Mouse (Mus musculus): ENCODE measurements around the gene Galnt9. TPM values are rescaled to one million over a fixed set of nuclear protein-coding genes. Genes with fewer than 3 reads are reported as not detected.

The Galnt9 gene
- polyA plus RNA-seq, 1 experiment, result 0.46 TPM

DNA sequence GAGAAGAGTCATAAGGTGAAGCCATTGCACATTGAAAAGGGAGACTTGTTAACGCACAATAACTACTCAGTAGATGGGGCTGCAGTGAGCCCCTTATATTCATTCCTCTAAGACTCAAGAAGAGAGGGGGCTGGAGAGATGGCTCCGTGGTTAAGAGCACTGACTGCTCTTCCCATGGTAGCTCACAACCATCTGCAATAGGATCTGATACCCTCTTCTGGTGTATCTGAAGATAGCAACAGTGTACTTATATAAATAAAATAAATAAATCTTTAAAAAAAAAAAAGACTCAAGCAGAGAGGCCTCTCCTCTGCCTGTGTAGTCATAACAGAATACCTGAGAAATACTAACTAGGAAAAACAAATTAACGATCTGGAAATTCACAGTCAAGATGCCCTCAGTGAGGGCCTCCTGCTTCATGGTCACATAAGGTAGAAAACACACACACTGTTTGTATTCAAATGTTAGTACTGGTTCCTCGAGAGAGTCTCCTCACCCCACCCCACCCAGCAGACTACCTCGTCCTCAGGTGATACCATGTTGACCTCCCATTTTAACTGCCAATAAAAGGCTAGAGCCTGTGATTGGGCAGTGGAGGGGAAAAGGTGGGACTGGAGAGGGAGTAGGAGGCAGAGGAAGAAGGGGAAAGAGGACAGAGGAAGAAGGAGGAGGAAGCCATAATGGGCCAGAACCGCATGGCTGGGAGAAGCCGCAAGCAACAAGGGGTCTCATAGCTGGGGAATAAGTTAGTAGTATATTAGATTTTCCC, 94.3 kb downstream of the Galnt9 start:
- no peak overlapping the region for H3K27ac ChIP-seq (ENCODE audit: insufficient read depth, low read length)
- no peak for TF ChIP-seq POLR2A (IDR thresholded peaks at IDR 0.05; ENCODE audit: low read depth, low read length)
- no peak for TF ChIP-seq CTCF (IDR thresholded peaks at IDR 0.05; ENCODE audit: borderline replicate concordance, insufficient read depth, low read length)
- no peak overlapping the region for H3K4me3 ChIP-seq (ENCODE audit: insufficient read depth, low read length)
- H3K4me1 ChIP-seq (ENCODE audit: control insufficient read depth, insufficient read depth, low read length), result no peaks in the 10 kb centered on the region

DNA sequence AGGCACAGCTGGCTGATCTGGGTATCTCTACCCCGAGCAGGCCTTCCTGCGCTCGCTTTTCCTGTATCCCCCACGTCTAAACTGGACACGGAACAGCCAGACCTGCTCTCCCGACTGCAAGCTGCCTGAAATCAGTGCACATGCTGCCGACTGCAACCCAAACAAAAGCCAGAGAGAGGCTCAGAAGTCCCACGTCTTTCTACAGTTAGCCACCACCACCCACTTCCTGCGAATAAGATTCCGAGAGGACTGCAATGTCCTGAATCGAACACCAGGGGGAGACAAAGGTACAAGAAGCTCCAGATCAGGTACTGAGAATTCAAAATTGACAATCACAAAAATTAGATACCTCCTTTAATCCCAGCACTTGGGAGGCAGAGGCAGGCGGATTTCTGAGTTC, 95.3 kb downstream of the Galnt9 start:
- Histone ChIP-seq H3K4me1 (ENCODE audit: control insufficient read depth, insufficient read depth, low read length) (no peaks in the 10 kb centered on the region), H3K27ac (ENCODE audit: insufficient read depth, low read length) (no peak overlapping the region), H3K4me3 (ENCODE audit: insufficient read depth, low read length) (no peak overlapping the region)
- TF ChIP-seq POLR2A (IDR thresholded peaks at IDR 0.05; ENCODE audit: low read depth, low read length) (no peak), CTCF (IDR thresholded peaks at IDR 0.05; ENCODE audit: borderline replicate concordance, insufficient read depth, low read length) (no peak)

DNA sequence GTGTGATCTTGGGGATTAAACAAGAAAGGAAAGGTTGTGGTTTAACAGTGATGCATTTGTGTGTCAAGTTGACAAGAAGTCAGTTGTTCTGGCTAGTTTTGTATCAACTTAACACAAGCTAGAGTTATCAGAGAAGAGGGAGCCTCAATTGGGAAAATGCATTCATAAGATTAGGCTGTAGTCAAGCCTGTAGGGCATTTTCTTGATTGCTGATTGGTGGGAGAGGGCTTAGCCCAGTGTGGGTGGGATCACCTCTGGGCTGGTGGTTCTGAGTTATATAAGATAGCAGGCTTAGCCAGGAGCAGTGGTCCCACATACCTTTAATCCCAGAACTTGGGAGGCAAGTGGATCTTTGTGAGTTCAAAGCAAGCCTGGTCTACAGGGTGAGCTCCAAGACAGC, 102.2 kb downstream of the Galnt9 start:
- H3K4me3 ChIP-seq (ENCODE audit: insufficient read depth, low read length), result no peak overlapping the region
- H3K4me1 ChIP-seq (ENCODE audit: control insufficient read depth, insufficient read depth, low read length), result no peaks in the 10 kb centered on the region
- H3K27ac ChIP-seq (ENCODE audit: insufficient read depth, low read length), result no peak overlapping the region
- TF ChIP-seq POLR2A (IDR thresholded peaks at IDR 0.05; ENCODE audit: low read depth, low read length) (no peak), CTCF (IDR thresholded peaks at IDR 0.05; ENCODE audit: borderline replicate concordance, insufficient read depth, low read length) (no peak)

DNA sequence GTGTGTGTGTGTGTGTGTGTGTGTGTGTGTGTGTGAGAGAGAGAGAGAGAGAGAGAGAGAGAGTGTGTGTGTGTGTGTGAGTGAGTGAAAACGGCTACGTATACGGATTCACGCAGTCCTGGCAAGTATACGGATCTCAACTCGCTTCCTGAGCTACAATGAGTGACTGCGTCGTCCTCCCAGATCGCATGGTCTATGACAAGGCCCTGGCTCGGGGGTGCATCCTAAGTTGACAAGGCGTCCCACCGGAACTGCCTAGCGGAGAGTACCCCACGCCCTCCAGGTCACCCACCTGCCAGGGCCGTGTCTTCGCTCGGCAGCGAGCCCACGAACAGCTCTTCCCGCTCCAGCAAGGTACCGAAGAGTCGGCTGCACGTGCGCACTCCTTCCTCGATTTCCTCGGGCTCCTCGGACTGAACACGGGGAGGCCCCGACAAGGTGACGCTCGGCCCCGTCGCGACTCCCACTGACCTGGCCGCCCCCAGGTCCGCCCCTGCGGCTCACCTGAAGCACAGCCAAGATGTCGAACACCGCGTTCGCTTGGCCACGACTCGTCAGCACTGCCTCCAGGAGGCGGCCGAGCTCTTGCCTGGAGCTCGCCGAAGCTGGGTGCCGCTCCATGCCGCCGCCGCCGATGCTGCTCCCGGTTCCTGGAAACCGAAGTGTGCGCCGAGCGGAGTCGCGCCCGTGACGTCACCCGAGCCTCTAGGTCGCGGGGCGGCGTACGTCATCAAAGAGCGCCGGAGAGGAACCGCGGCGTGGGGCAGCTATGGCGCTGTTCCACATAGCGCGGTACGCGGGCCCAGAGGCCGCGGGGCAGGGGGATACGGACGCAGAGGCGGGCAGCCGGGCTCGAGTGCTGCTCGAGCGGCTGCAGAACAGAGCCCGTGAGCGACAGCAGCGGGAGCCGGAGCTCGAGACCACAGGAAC, 108.8 kb downstream of the Galnt9 start, which contains the start of the genes Noc4l and Ddx51:
Gene Noc4l (minus strand): TSS at position 699 of the 930 bp plus-strand sequence.
Gene Ddx51 (plus strand): TSS at position 733 of the 930 bp plus-strand sequence.
- Histone ChIP-seq H3K4me3 (ENCODE audit: insufficient read depth, low read length) (peak within 1 kb of the TSS; percentile 82), H3K27ac (ENCODE audit: insufficient read depth, low read length) (no peak within 1 kb of the TSS), H3K4me1 (ENCODE audit: control insufficient read depth, insufficient read depth, low read length) (0 out of 2 replicates have a peak, but pooled peaks cover 5% of the 10 kb centered on the region)
- TF ChIP-seq POLR2A (IDR thresholded peaks at IDR 0.05; ENCODE audit: low read depth, low read length) (peak; percentile 77), CTCF (IDR thresholded peaks at IDR 0.05; ENCODE audit: borderline replicate concordance, insufficient read depth, low read length) (no peak)

DNA sequence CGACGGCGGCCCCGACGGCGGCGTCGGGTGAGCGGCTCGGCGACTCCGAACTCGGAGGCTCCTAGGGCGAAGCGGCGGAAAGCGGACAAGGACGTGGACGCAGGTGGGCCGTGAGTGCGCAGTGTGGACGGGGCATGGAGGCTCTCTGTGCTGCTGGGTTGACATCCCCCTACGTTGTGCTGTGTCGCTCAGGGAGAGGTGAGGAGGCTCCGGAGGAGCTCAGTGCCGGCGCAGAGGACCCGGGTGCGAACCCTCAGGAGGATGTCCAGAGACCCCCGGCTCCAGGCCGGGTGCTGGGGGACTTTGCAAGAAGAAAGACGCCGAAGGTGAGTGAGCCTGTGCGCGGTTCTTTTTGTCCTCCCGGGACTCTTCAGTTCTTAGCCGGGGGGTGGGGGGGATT, 109.5 kb downstream of the Galnt9 start:
- Histone ChIP-seq H3K27ac (ENCODE audit: insufficient read depth, low read length) (no peak overlapping the region), H3K4me1 (ENCODE audit: control insufficient read depth, insufficient read depth, low read length) (0 out of 2 replicates have a peak, but pooled peaks cover 5% of the 10 kb centered on the region), H3K4me3 (ENCODE audit: insufficient read depth, low read length) (peak overlapping the region; percentile 82)
- no peak for TF ChIP-seq POLR2A (IDR thresholded peaks at IDR 0.05; ENCODE audit: low read depth, low read length)
- no peak for TF ChIP-seq CTCF (IDR thresholded peaks at IDR 0.05; ENCODE audit: borderline replicate concordance, insufficient read depth, low read length)

DNA sequence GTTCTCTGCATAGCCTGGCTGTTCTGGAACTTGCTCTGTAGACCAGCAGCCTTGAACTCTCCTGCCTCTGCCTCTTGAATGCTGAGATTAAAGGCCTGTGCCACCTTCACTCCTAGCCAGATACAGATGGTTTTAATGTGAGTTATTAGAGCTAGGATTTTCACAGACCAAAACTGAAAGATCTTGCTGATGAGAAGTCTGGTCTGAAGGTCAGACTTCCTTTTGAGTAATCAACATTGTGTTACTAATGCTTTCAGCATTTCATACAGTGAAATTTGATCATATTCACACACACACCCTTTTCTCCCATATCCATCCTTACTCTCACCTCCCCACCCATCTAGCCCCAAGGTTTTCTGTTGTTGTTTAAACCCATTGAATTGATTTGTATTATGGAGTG, 115.5 kb downstream of the Galnt9 start:
- TF ChIP-seq CTCF (IDR thresholded peaks at IDR 0.05; ENCODE audit: borderline replicate concordance, insufficient read depth, low read length) (no peak), POLR2A (IDR thresholded peaks at IDR 0.05; ENCODE audit: low read depth, low read length) (no peak)
- Histone ChIP-seq H3K4me1 (ENCODE audit: control insufficient read depth, insufficient read depth, low read length) (peaks cover 3% of the 10 kb centered on the region), H3K4me3 (ENCODE audit: insufficient read depth, low read length) (no peak overlapping the region)

DNA sequence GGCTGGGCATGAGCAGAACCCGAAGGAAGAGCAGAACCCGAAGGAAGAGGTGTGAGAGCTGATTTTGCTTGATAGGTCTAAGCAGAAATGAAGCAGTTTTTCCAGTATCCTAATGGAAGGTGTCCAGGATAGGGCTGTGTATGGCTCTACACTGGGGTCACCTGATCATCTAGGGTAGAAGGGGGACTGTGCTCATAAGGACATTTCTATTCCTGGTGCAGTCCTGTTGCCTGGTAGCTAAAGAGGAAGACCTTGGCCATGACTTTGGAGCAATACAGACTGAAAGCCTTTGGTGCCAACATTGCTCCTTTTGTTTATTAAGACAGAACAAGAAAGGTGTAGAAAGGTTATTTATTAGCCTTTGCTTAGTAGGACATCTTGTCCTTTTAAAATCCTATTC, 119.9 kb downstream of the Galnt9 start:
- Histone ChIP-seq H3K4me1 (ENCODE audit: control insufficient read depth, insufficient read depth, low read length) (peaks cover 3% of the 10 kb centered on the region), H3K4me3 (ENCODE audit: insufficient read depth, low read length) (no peak overlapping the region), H3K27ac (ENCODE audit: insufficient read depth, low read length) (no peak overlapping the region)
- no peak for TF ChIP-seq POLR2A (IDR thresholded peaks at IDR 0.05; ENCODE audit: low read depth, low read length)
- TF ChIP-seq CTCF (IDR thresholded peaks at IDR 0.05; ENCODE audit: borderline replicate concordance, insufficient read depth, low read length), result no peak

More for the DNA sequence above, 115.5 kb downstream of the Galnt9 start:
- H3K27ac ChIP-seq (ENCODE audit: insufficient read depth, low read length), result peak overlapping the region; percentile 78

DNA sequence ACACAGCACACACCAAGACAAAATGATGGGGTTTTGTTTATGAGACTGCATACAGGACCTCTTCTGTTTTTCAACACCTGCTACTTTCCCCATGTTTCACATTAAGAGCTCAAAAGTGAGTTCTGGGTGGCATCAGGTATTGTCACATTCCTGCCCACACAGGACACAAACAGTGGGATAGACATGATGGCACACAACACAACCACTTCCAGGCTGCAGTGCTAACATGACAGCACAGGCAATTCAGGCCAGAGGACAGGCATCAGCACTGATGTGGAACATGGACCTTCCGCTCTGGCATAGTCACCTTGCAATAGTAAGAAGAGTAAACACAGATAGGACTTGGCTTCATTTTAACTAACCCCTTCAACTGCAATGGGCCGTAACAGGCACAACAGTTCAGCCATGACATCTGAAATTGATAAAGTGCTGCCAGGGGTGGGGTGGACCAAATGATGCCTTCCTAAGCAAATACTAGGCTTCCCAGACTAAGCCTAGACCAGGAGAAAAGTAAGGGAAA, 120.7 kb downstream of the Galnt9 start:
- no peak for TF ChIP-seq POLR2A (IDR thresholded peaks at IDR 0.05; ENCODE audit: low read depth, low read length)
- H3K4me3 ChIP-seq (ENCODE audit: insufficient read depth, low read length), result no peak overlapping the region
- H3K4me1 ChIP-seq (ENCODE audit: control insufficient read depth, insufficient read depth, low read length), result peaks cover 3% of the 10 kb centered on the region
- H3K27ac ChIP-seq (ENCODE audit: insufficient read depth, low read length), result no peak overlapping the region

DNA sequence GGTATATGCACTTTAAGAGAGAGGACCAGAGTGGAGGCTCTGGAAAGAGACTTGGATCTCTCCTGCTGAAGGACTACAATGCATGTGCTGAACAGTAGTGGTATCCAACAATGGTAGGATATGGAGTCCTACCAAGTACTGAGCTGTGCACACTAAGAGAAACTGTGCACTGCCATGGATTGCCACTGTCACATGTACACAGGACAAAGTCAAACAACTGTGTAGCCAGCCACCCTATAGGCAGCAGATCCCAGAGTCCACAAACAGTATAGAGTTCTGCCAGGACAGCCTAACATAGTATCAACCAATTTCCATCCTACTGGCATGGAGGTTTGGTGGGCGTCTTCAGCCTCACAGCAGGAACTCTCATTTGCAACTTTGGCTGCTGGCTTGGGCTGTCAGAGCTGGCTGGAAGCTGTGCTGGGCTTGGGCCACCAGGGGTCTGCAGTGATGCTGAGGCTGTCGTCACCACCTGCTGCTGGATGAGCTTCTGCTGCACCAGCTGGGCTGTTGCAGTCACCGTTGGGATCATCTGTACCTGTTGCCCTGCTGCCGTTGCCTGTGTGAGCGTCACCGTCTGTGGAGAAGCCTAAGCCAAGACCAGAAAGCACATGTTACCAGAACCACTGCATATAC, 121.4 kb downstream of the Galnt9 start:
- TF ChIP-seq CTCF (IDR thresholded peaks at IDR 0.05; ENCODE audit: borderline replicate concordance, insufficient read depth, low read length) (no peak), POLR2A (IDR thresholded peaks at IDR 0.05; ENCODE audit: low read depth, low read length) (no peak)
- Histone ChIP-seq H3K4me1 (ENCODE audit: control insufficient read depth, insufficient read depth, low read length) (no peaks in the 10 kb centered on the region), H3K4me3 (ENCODE audit: insufficient read depth, low read length) (no peak overlapping the region), H3K27ac (ENCODE audit: insufficient read depth, low read length) (no peak overlapping the region)

Other genes starting within 250 kb of the Galnt9 start
- gene P2rx2, start 201.1 kb upstream of the Galnt9 start, polyA plus RNA-seq (2011; ENCODE audit: insufficient read length, low read depth, missing spikeins), result 0.32 TPM in 1 of 2 replicates, not detected in the other
- not detected in 2 replicates for gene Lrcol1, start 199.6 kb upstream of the Galnt9 start, polyA plus RNA-seq (2011; ENCODE audit: insufficient read length, low read depth, missing spikeins)
- gene Fbrsl1, start 95.9 kb upstream of the Galnt9 start, polyA plus RNA-seq (2011; ENCODE audit: insufficient read length, low read depth, missing spikeins), result 11.4 and 13.3 TPM in 2 replicates
- gene Noc4l, start 109.1 kb downstream of the Galnt9 start, polyA plus RNA-seq (2011; ENCODE audit: insufficient read length, low read depth, missing spikeins), result 23.3 and 30.7 TPM in 2 replicates
- 21.0 and 33.5 TPM in 2 replicates for gene Ddx51, start 109.1 kb downstream of the Galnt9 start, polyA plus RNA-seq (2011; ENCODE audit: insufficient read length, low read depth, missing spikeins)
- gene Ep400, start 226.4 kb downstream of the Galnt9 start, polyA plus RNA-seq (2011; ENCODE audit: insufficient read length, low read depth, missing spikeins), result 47.4 and 53.1 TPM in 2 replicates
- gene Pus1, start 236.3 kb downstream of the Galnt9 start, polyA plus RNA-seq (2011; ENCODE audit: insufficient read length, low read depth, missing spikeins), result 20.4 and 21.7 TPM in 2 replicates